25 mouse cellular contexts compared by ENCODE assay signal in the genomic region with DNA sequence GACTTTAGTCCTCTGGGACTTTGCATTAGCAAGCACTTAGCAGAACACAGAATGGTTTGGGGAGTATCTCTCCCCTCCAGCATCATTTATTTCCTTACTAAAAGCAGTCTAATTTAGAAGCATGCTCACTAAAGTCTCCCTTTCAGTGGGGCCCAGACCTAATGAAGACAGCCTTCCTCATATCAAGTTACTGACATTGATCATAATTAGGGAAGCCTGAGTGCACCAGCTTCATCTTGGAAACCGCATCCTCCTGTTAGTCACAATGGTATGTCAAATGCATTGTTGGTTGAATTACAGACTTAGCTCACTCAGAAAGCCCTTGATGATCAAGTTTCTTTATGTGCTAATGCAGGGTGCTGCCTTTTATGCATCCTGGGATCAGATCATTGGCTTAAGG.
DNase-seq lines count a peak whose midpoint lies in the region; ATAC-seq lines count a peak whose summit lies in the region.
"Had no signal": no experiment of that assay in that cellular context is flagged by ENCODE, and none has a peak within 500 bp of the region (broad histone marks: within the 10 kb centered on the region; RNA-seq: fewer than 3 reads in every experiment).

No protein-coding gene starts in this region.

- no peaks in the 10 kb centered on the region; the same call in 1 of the 2 replicates for H3K4me1 ChIP-seq in hindbrain, embryonic 11.5 days (replicated peaks; ENCODE audit: control insufficient read depth, insufficient read depth, low read length)
- peaks cover 4% of the 10 kb centered on the region; the same call in 1 of the 2 replicates for H3K4me1 ChIP-seq in hindbrain, embryonic 16.5 days (ENCODE audit: control insufficient read depth, insufficient read depth, low read depth, low read length)
- 0 out of 2 replicates have a peak, but pooled peaks cover 2% of the 10 kb centered on the region for H3K4me1 ChIP-seq in neural tube, embryonic 12.5 days
- H3K4me1 ChIP-seq: limb, embryonic 12.5 days had no signal

- H3K36me3 ChIP-seq in hindbrain, embryonic 11.5 days (ENCODE audit: control insufficient read depth, insufficient read depth, low read length): no peaks in the 10 kb centered on the region
- H3K36me3 ChIP-seq in hindbrain, embryonic 16.5 days (ENCODE audit: control insufficient read depth, insufficient read depth, low read length): no peaks in the 10 kb centered on the region
- no peaks in the 10 kb centered on the region for H3K36me3 ChIP-seq in neural tube, embryonic 12.5 days
- H3K36me3 ChIP-seq: forebrain, embryonic 15.5 days; limb, embryonic 12.5 days; midbrain, embryonic 13.5 days had no signal

- DNase-seq in hindbrain, embryonic 11.5 days (ENCODE audit: low spot score): peak; percentile 19
- no peak for DNase-seq in neural tube, embryonic 10.5 days (ENCODE audit: extremely low spot score, low spot score)
- peak; percentile 21 for DNase-seq in embryo, embryonic 11 days
- DNase-seq in mesoderm, embryonic 11.5 days (ENCODE audit: low read depth, low spot score): peak; percentile 30
- no peak for DNase-seq in lung, postnatal 14 days
- DNase-seq: adrenal gland, postnatal 36 days; cerebellum, adult 11 months; cerebellum, adult 9-11 months; gastrocnemius, postnatal 14 days; heart, adult 11 months; kidney, postnatal 25 days; liver, postnatal 0 days; right cerebral cortex, postnatal 25 days; thymus, postnatal 14 days had no signal

- no peaks in the 10 kb centered on the region for H3K27me3 ChIP-seq in hindbrain, embryonic 11.5 days (ENCODE audit: control insufficient read depth, insufficient read depth, low read length)
- H3K27me3 ChIP-seq in hindbrain, embryonic 16.5 days (replicated peaks; ENCODE audit: control insufficient read depth, insufficient read depth, low read length): no peaks in the 10 kb centered on the region
- H3K27me3 ChIP-seq in neural tube, embryonic 12.5 days (replicated peaks): no peaks in the 10 kb centered on the region
- H3K27me3 ChIP-seq: forebrain, embryonic 15.5 days; limb, embryonic 12.5 days; midbrain, embryonic 13.5 days had no signal

- no peak overlapping the region for H3K9ac ChIP-seq in hindbrain, embryonic 11.5 days (ENCODE audit: low read depth, low read length)
- H3K9ac ChIP-seq in hindbrain, embryonic 16.5 days (ENCODE audit: low read depth, low read length): no peak overlapping the region
- no peak overlapping the region for H3K9ac ChIP-seq in neural tube, embryonic 12.5 days
- H3K9ac ChIP-seq: forebrain, embryonic 15.5 days; limb, embryonic 12.5 days; liver, postnatal 0 days; midbrain, embryonic 13.5 days had no signal

- no peak overlapping the region for H3K27ac ChIP-seq in hindbrain, embryonic 11.5 days (ENCODE audit: low read depth, low read length)
- H3K27ac ChIP-seq in hindbrain, embryonic 16.5 days (ENCODE audit: low read depth, low read length): no peak overlapping the region
- H3K27ac ChIP-seq in neural tube, embryonic 12.5 days: no peak overlapping the region
- H3K27ac ChIP-seq: forebrain, embryonic 15.5 days; limb, embryonic 12.5 days; midbrain, embryonic 13.5 days had no signal

- no peak overlapping the region for H3K4me2 ChIP-seq in hindbrain, embryonic 11.5 days (replicated peaks; ENCODE audit: low read depth, low read length)
- H3K4me2 ChIP-seq in hindbrain, embryonic 16.5 days (ENCODE audit: low read length): no peak overlapping the region
- no peak overlapping the region for H3K4me2 ChIP-seq in neural tube, embryonic 12.5 days (replicated peaks)
- H3K4me2 ChIP-seq: forebrain, embryonic 15.5 days; heart, embryonic 11.5 days; limb, embryonic 12.5 days; liver, embryonic 11.5 days; midbrain, embryonic 13.5 days had no signal

- 22% methylated on average over 1 of the region's 1 CpGs for WGBS in hindbrain, embryonic 11.5 days
- WGBS in hindbrain, embryonic 16.5 days: 18% methylated on average over 1 of the region's 1 CpGs
- WGBS in neural tube, embryonic 12.5 days: 17% methylated on average over 1 of the region's 1 CpGs

- no peak overlapping the region for H3K4me3 ChIP-seq in hindbrain, embryonic 11.5 days (ENCODE audit: low read depth, low read length)
- H3K4me3 ChIP-seq in hindbrain, embryonic 16.5 days (ENCODE audit: low read length): no peak overlapping the region
- no peak overlapping the region for H3K4me3 ChIP-seq in neural tube, embryonic 12.5 days
- H3K4me3 ChIP-seq: forebrain, embryonic 15.5 days; limb, embryonic 12.5 days; midbrain, embryonic 13.5 days had no signal

- H3K9me3 ChIP-seq in hindbrain, embryonic 11.5 days (ENCODE audit: control insufficient read depth, low read length): no peaks in the 10 kb centered on the region
- H3K9me3 ChIP-seq in hindbrain, embryonic 16.5 days (ENCODE audit: control insufficient read depth, low read length): no peaks in the 10 kb centered on the region
- H3K9me3 ChIP-seq in neural tube, embryonic 12.5 days: no peaks in the 10 kb centered on the region
- H3K9me3 ChIP-seq: forebrain, embryonic 15.5 days; limb, embryonic 12.5 days; midbrain, embryonic 13.5 days had no signal

- ATAC-seq in hindbrain, embryonic 11.5 days (ENCODE audit: low FRiP score): peak; percentile 41; the same call in 1 of the 2 replicates
- no peak for ATAC-seq in hindbrain, embryonic 16.5 days
- 0 out of 2 replicates have a peak, but pooled peaks have one; percentile 21 for ATAC-seq in neural tube, embryonic 12.5 days (ENCODE audit: low FRiP score, low read depth)
- ATAC-seq in activated CD4-positive, CD25-positive, alpha-beta regulatory T cell, adult 4 months: no peak
- ATAC-seq: CD4-positive, CD25-positive, alpha-beta regulatory T cell, adult 4 months; forebrain, embryonic 15.5 days; intestine, embryonic 16.5 days; liver, postnatal 0 days; lung, postnatal 0 days; midbrain, embryonic 13.5 days had no signal

Comparison
In these comparisons a context has a peak if more than half of its experiments do, and no peak if none do; other contexts are left out.
1. ATAC-seq: peak in hindbrain, embryonic 11.5 days (single experiment) and neural tube, embryonic 12.5 days (single experiment); none in hindbrain, embryonic 16.5 days (single experiment) and activated CD4-positive, CD25-positive, alpha-beta regulatory T cell, adult 4 months (single experiment).
2. DNase-seq: peak in hindbrain, embryonic 11.5 days (single experiment), embryo, embryonic 11 days (single experiment) and mesoderm, embryonic 11.5 days (single experiment); none in neural tube, embryonic 10.5 days (single experiment) and lung, postnatal 14 days (single experiment).